Mouse (Mus musculus) MEL (cell line): ENCODE measurements at regions not wholly inside any gene's neighbourhood (a gene's known extent, or its start where the extent isn't known, plus 50 kb on each side); places are given as distances from the start of the nearest gene placed in this dataset.

Source experiments
- CTCF ChIP-seq, 3 experiments: IDR thresholded peaks in 2 of 3; conservative IDR thresholded peaks in 1 of 3; 2 replicates each; pipeline ENCODE4 v1.5.1; 2011 to 2012; ENCODE audit warnings: low read length in 3 of 3, low read depth in 2 of 3, mild to moderate bottlenecking in 2 of 3, improper control_type of control experiment in 1 of 3, inconsistent platforms in 1 of 3, mixed read lengths in 1 of 3, moderate library complexity in 1 of 3; ENCODE audit not compliant: control insufficient read depth in 1 of 3, insufficient read depth in 1 of 3, poor library complexity in 1 of 3, severe bottlenecking in 1 of 3
- POLR2A ChIP-seq, 2 experiments: IDR thresholded peaks; 2 replicates each; pipeline ENCODE4 v1.6.1; 2011 to 2012; ENCODE audit warnings: low read length in 2 of 2, mild to moderate bottlenecking in 2 of 2, control low read depth in 1 of 2, improper control_type of control experiment in 1 of 2, low read depth in 1 of 2, moderate library complexity in 1 of 2; ENCODE audit not compliant: control insufficient read depth in 1 of 2, insufficient read depth in 1 of 2, poor library complexity in 1 of 2
- TAL1 ChIP-seq: IDR thresholded peaks from 2 replicates; pipeline ENCODE4 v1.6.1; 2012; ENCODE audit warnings: mild to moderate bottlenecking, inconsistent platforms, low read length, moderate library complexity, mixed read lengths
- TCF12 ChIP-seq: IDR thresholded peaks from 2 replicates; pipeline ENCODE4 v1.6.1; 2014; ENCODE audit warnings: low read depth, mild to moderate bottlenecking, inconsistent platforms, low read length, improper control_type of control experiment, moderate library complexity
- USF2 ChIP-seq, 2 experiments: IDR thresholded peaks; 2 replicates each; pipeline ENCODE4 v1.6.1; 2011 to 2012; ENCODE audit warnings: improper control_type of control experiment in 2 of 2, low read length in 2 of 2, borderline replicate concordance in 1 of 2, inconsistent platforms in 1 of 2, low read depth in 1 of 2, mild to moderate bottlenecking in 1 of 2; ENCODE audit not compliant: insufficient read depth in 1 of 2

DNA sequence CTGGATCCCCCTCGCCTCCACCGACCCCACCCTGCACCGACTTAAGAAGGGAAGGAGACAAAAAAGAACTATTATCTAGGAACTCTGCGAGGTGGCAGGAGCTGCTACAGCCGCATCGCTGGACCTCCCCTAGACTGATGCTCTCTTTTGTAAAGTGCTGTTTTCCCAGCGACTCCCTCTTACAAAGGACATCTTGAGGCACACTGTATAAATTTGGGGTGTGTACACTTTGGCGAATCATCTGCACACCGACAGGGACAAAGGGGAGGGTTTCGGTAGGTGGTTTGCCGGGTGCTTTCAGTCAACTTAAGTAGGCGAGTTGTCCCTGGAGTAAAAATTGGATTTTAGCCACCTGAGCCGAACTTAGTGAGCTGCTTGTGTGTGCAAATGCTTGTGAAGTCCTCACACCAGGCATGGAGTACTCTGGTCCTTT, 112.4 kb upstream of the Ubash3b start:
- TF ChIP-seq TCF12 (no peak), POLR2A (IDR thresholded peaks at IDR 0.05; ENCODE audit: control insufficient read depth in 1 of 2, insufficient read depth in 1 of 2, low read depth in 1 of 2, low read length in 2 of 2, poor library complexity in 1 of 2) (no peak), USF2 (IDR thresholded peaks at IDR 0.05; ENCODE audit: borderline replicate concordance in 1 of 2, insufficient read depth in 1 of 2, low read depth in 1 of 2, low read length in 2 of 2) (no peak), TAL1 (no peak), CTCF (IDR thresholded peaks at IDR 0.05 in 2 of 3, conservative IDR thresholded peaks at IDR 0.05 in 1 of 3; ENCODE audit: control insufficient read depth in 1 of 3, insufficient read depth in 1 of 3, low read depth in 2 of 3, low read length in 3 of 3, poor library complexity in 1 of 3, severe bottlenecking in 1 of 3) (no peak)
